Mouse (Mus musculus) splenic B cell, adult 2 months (primary cell): ENCODE results near the gene Pvr.

ENCODE experiments used
- DNase-seq: peaks from one replicate; pipeline ENCODE4 v3.0.0-alpha.2; 2011; ENCODE audit warnings: low read depth, low spot score
- H3K27me3 ChIP-seq: 2 replicates; pipeline ENCODE4 v1.6.1; 2012; ENCODE audit warnings: mild to moderate bottlenecking, low read length, moderate library complexity, mixed read lengths; ENCODE audit not compliant: control insufficient read depth, poor library complexity, insufficient read depth, severe bottlenecking
- H3K36me3 ChIP-seq: 2 replicates; pipeline ENCODE4 v1.6.1; 2012; ENCODE audit warnings: mild to moderate bottlenecking, low read length, moderate library complexity, mixed read lengths; ENCODE audit not compliant: control insufficient read depth, poor library complexity, insufficient read depth, severe bottlenecking

Gene Pvr

GRCm38 (mm10) chr7:19923354-19923753 is 2.4 kb upstream of the Pvr start:
- DNase-seq = peak; percentile 53
- Histone ChIP-seq H3K27me3 (no peaks in the 10 kb centered on the region), H3K36me3 (no peaks in the 10 kb centered on the region)

GRCm38 (mm10) chr7:19920166-19920505 is 824 bp downstream of the Pvr start:
- DNase-seq = no peak

GRCm38 (mm10) chr7:19914558-19914957 is 6.4 kb downstream of the Pvr start:
- DNase-seq = no peak
- Histone ChIP-seq H3K36me3 (no peaks in the 10 kb centered on the region), H3K27me3 (no peaks in the 10 kb centered on the region)

More at GRCm38 (mm10) chr7:19920166-19920505, 824 bp downstream of the Pvr start:
- no peaks in the 10 kb centered on the region for H3K27me3 ChIP-seq
- no peaks in the 10 kb centered on the region for H3K36me3 ChIP-seq

- Histone ChIP-seq H3K27me3 (no peaks in the 10 kb centered on the region), H3K36me3 (no peaks in the 10 kb centered on the region)
- no peak for DNase-seq
These were observed 9.1 kb downstream of the Pvr start for GRCm38 (mm10) chr7:19911695-19912524.

GRCm38 (mm10) chr7:19911292-19911658 is 9.7 kb downstream of the Pvr start:
- no peak for DNase-seq

GRCm38 (mm10) chr7:19910421-19911291 is 10.3 kb downstream of the Pvr start:
- DNase-seq = peak; percentile 86
- Histone ChIP-seq H3K27me3 (no peaks in the 10 kb centered on the region), H3K36me3 (no peaks in the 10 kb centered on the region)

More at GRCm38 (mm10) chr7:19911292-19911658, 9.7 kb downstream of the Pvr start:
- no peaks in the 10 kb centered on the region for H3K27me3 ChIP-seq
- H3K36me3 ChIP-seq = no peaks in the 10 kb centered on the region

GRCm38 (mm10) chr7:19889881-19890280 is 31.1 kb downstream of the Pvr start:
- no peaks in the 10 kb centered on the region for H3K27me3 ChIP-seq
- peak; percentile 83 for DNase-seq
- H3K36me3 ChIP-seq = no peaks in the 10 kb centered on the region

GRCm38 (mm10) chr7:19887849-19888248 is 33.1 kb downstream of the Pvr start, which contains the start of gene Ceacam19:
TSS of gene Ceacam19 (minus strand) at chr7:19887965.
- Histone ChIP-seq H3K36me3 (no peaks in the 10 kb centered on the region), H3K27me3 (no peaks in the 10 kb centered on the region)
- DNase-seq = no peak

GRCm38 (mm10) chr7:19880754-19881153 is 40.2 kb downstream of the Pvr start:
- Histone ChIP-seq H3K27me3 (no peaks in the 10 kb centered on the region), H3K36me3 (no peaks in the 10 kb centered on the region)
- DNase-seq = peak; percentile 29

GRCm38 (mm10) chr7:19876781-19877425 is 44.1 kb downstream of the Pvr start:
- H3K36me3 ChIP-seq = no peaks in the 10 kb centered on the region
- H3K27me3 ChIP-seq = no peaks in the 10 kb centered on the region
- DNase-seq = peak; percentile 89

- no peaks in the 10 kb centered on the region for H3K27me3 ChIP-seq
- peak; percentile 83 for DNase-seq
These were observed 44.8 kb downstream of the Pvr start for GRCm38 (mm10) chr7:19875948-19876682.

GRCm38 (mm10) chr7:19871943-19872601 is 48.9 kb downstream of the Pvr start:
- DNase-seq = peak; percentile 81
- Histone ChIP-seq H3K36me3 (no peaks in the 10 kb centered on the region), H3K27me3 (no peaks in the 10 kb centered on the region)

More at GRCm38 (mm10) chr7:19875948-19876682, 44.8 kb downstream of the Pvr start:
- no peaks in the 10 kb centered on the region for H3K36me3 ChIP-seq

- DNase-seq = peak; percentile 83
- no peaks in the 10 kb centered on the region for H3K36me3 ChIP-seq
- H3K27me3 ChIP-seq = no peaks in the 10 kb centered on the region
These were observed 49.8 kb downstream of the Pvr start for GRCm38 (mm10) chr7:19871137-19871621.
